Mouse (Mus musculus): Measurements from ENCODE around the gene Prtg. TPM values are rescaled to one million over a fixed set of nuclear protein-coding genes. Genes with fewer than 3 reads are reported as not detected.

The Prtg gene
- total and polyA plus RNA-seq, 3 experiments: not detected

- H3K27me3 ChIP-seq (ENCODE audit: control insufficient read depth in 1 of 2, insufficient read depth in 2 of 2, low read length in 2 of 2): peaks cover 0 to 5% of the 10 kb centered on the region in 2 experiments; a peak in 2 of 4 replicates
- peaks cover 0 to 6% of the 10 kb centered on the region in 2 experiments; a peak in 2 of 4 replicates for H3K36me3 ChIP-seq (ENCODE audit: control insufficient read depth in 1 of 2, insufficient read depth in 2 of 2, low read length in 2 of 2)
- no peaks in the 10 kb centered on the region for H3K9me3 ChIP-seq (replicated peaks; ENCODE audit: insufficient read depth, low read length)
- no peak overlapping the region for H3K4me3 ChIP-seq (ENCODE audit: control insufficient read depth in 1 of 2, insufficient read depth in 1 of 2, low read depth in 2 of 2, low read length in 2 of 2)
- no peak overlapping the region for H3K27ac ChIP-seq (ENCODE audit: control insufficient read depth, low read depth, low read length)
- no peaks in the 10 kb centered on the region for H3K79me2 ChIP-seq (ENCODE audit: control insufficient read depth, insufficient read depth, low read length, poor library complexity)
- H3K9ac ChIP-seq (ENCODE audit: control insufficient read depth, low read depth, low read length, poor library complexity, severe bottlenecking): no peak overlapping the region
- no peaks in the 10 kb centered on the region; a peak in 1 of 4 replicates for H3K4me1 ChIP-seq (ENCODE audit: control insufficient read depth in 1 of 2, insufficient read depth in 2 of 2, low read length in 2 of 2)
- TF ChIP-seq MYB (IDR thresholded peaks at IDR 0.05; ENCODE audit: low read depth, low read length) (no peak), GATA1 (IDR thresholded peaks at IDR 0.05; ENCODE audit: low read depth, low read length) (peak; percentile 35; the same call in 1 of the 2 replicates)
- no peak for DNase-seq (ENCODE audit: low read depth, low spot score)
Observed at GRCm38 (mm10) chr9:72913551-72913950, 106.9 kb downstream of the Prtg start.

DNA sequence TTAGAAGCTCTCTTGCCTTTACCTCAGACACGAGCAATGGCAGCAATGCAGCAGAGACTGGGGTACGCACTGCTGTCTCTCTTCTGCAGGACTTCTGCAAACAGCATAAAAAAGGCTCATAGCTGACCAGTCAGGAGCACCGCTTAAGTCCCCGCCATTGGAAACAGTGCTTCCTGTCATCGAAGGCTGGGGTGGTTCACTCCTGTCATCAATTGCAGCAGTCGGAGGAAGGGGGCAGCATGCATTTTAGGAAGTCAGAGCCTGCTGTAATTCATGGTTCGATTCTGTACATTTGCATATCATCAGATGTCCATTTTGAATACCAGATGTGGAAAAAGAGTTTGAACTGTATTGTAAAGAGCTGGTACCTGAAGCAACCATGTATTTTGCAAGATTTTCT is 109.1 kb downstream of the Prtg start:
- no peaks in the 10 kb centered on the region for H3K4me1 ChIP-seq (ENCODE audit: control insufficient read depth in 1 of 2, insufficient read depth in 2 of 2, low read length in 2 of 2)
- peaks cover 0 to 5% of the 10 kb centered on the region in 2 experiments; a peak in 2 of 4 replicates for H3K27me3 ChIP-seq (ENCODE audit: control insufficient read depth in 1 of 2, insufficient read depth in 2 of 2, low read length in 2 of 2)
- H3K9ac ChIP-seq (ENCODE audit: control insufficient read depth, low read depth, low read length, poor library complexity, severe bottlenecking): no peak overlapping the region
- no peaks in the 10 kb centered on the region for H3K9me3 ChIP-seq (replicated peaks; ENCODE audit: insufficient read depth, low read length)
- no peak overlapping the region for H3K27ac ChIP-seq (ENCODE audit: control insufficient read depth, low read depth, low read length)
- H3K4me3 ChIP-seq (ENCODE audit: control insufficient read depth in 1 of 2, insufficient read depth in 1 of 2, low read depth in 2 of 2, low read length in 2 of 2): no peak overlapping the region
- peaks cover 0 to 3% of the 10 kb centered on the region in 2 experiments; a peak in 1 of 4 replicates for H3K36me3 ChIP-seq (ENCODE audit: control insufficient read depth in 1 of 2, insufficient read depth in 2 of 2, low read length in 2 of 2)
- no peak for TF ChIP-seq NRF1 (IDR thresholded peaks at IDR 0.05; ENCODE audit: insufficient read depth, low read depth, low read length, poor library complexity, severe bottlenecking)
- TF ChIP-seq ZKSCAN1 (IDR thresholded peaks at IDR 0.05; ENCODE audit: low read depth, low read length): no peak
- no peak for TF ChIP-seq HCFC1 (IDR thresholded peaks at IDR 0.05; ENCODE audit: low read depth, low read length)
- no peak for TF ChIP-seq CHD2 (IDR thresholded peaks at IDR 0.05; ENCODE audit: low read length)
- H3K79me2 ChIP-seq (ENCODE audit: control insufficient read depth, insufficient read depth, low read length, poor library complexity): no peaks in the 10 kb centered on the region
- no peak for DNase-seq (ENCODE audit: low read depth, low spot score)

- DNase-seq (ENCODE audit: low read depth, low spot score): no peak
- H3K9me3 ChIP-seq (replicated peaks; ENCODE audit: insufficient read depth, low read length): no peaks in the 10 kb centered on the region
- no peak overlapping the region for H3K4me3 ChIP-seq (ENCODE audit: control insufficient read depth in 1 of 2, insufficient read depth in 1 of 2, low read depth in 2 of 2, low read length in 2 of 2)
- no peak overlapping the region for H3K27ac ChIP-seq (ENCODE audit: control insufficient read depth, low read depth, low read length)
- H3K9ac ChIP-seq (ENCODE audit: control insufficient read depth, low read depth, low read length, poor library complexity, severe bottlenecking): no peak overlapping the region
- TF ChIP-seq POLR2A (IDR thresholded peaks at IDR 0.05; ENCODE audit: control insufficient read depth in 1 of 2, insufficient read depth in 1 of 2, low read depth in 1 of 2, low read length in 2 of 2, poor library complexity in 1 of 2): no peak
- no peak for TF ChIP-seq ELF1 (IDR thresholded peaks at IDR 0.05; ENCODE audit: low read depth, low read length)
- TF ChIP-seq ZNF384 (IDR thresholded peaks at IDR 0.05; ENCODE audit: low read depth, low read length): no peak
- no peak for TF ChIP-seq MYC (IDR thresholded peaks at IDR 0.05; ENCODE audit: low read depth, low read length)
- TF ChIP-seq POLR2AphosphoS2 (IDR thresholded peaks at IDR 0.05; ENCODE audit: low read length): no peak
- TF ChIP-seq CHD2 (IDR thresholded peaks at IDR 0.05; ENCODE audit: low read length): no peak
- no peak for TF ChIP-seq SMC3 (IDR thresholded peaks at IDR 0.05; ENCODE audit: low read depth, low read length)
- TF ChIP-seq NRF1 (IDR thresholded peaks at IDR 0.05; ENCODE audit: insufficient read depth, low read depth, low read length, poor library complexity, severe bottlenecking): no peak
- TF ChIP-seq GATA1 (IDR thresholded peaks at IDR 0.05; ENCODE audit: low read depth, low read length): no peak
- no peak for TF ChIP-seq MEF2A (IDR thresholded peaks at IDR 0.05; ENCODE audit: extremely low read depth, insufficient replicate concordance, low read depth, low read length, poor library complexity, severe bottlenecking)
- no peak for TF ChIP-seq TCF12 (IDR thresholded peaks at IDR 0.05; ENCODE audit: low read depth, low read length)
- TF ChIP-seq TBP (IDR thresholded peaks at IDR 0.05; ENCODE audit: low read depth, low read length): no peak
- no peak for TF ChIP-seq ZC3H11A (IDR thresholded peaks at IDR 0.05; ENCODE audit: low read depth, low read length)
- no peak for TF ChIP-seq USF1 (IDR thresholded peaks at IDR 0.05; ENCODE audit: low read depth, low read length)
- TF ChIP-seq TAL1 (IDR thresholded peaks at IDR 0.05; ENCODE audit: low read length): no peak
- TF ChIP-seq EP300 (IDR thresholded peaks at IDR 0.05; ENCODE audit: low read depth in 1 of 2, low read length in 2 of 2): no peak
- TF ChIP-seq CHD1 (IDR thresholded peaks at IDR 0.05; ENCODE audit: low read depth, low read length): no peak
- no peaks in the 10 kb centered on the region for H3K4me1 ChIP-seq (ENCODE audit: control insufficient read depth in 1 of 2, insufficient read depth in 2 of 2, low read length in 2 of 2)
- H3K79me2 ChIP-seq (ENCODE audit: control insufficient read depth, insufficient read depth, low read length, poor library complexity): no peaks in the 10 kb centered on the region
- H3K36me3 ChIP-seq (ENCODE audit: control insufficient read depth in 1 of 2, insufficient read depth in 2 of 2, low read length in 2 of 2): no peaks in the 10 kb centered on the region
- peaks cover 5 to 15% of the 10 kb centered on the region in 2 experiments; a peak in 3 of 4 replicates for H3K27me3 ChIP-seq (ENCODE audit: control insufficient read depth in 1 of 2, insufficient read depth in 2 of 2, low read length in 2 of 2)
Observed at GRCm38 (mm10) chr9:72923068-72923467, 116.4 kb downstream of the Prtg start.

All from MEL (cell line).